Mouse (Mus musculus) retina, postnatal 1 day (tissue): ENCODE measurements around the gene Ovca2.
A peak's percentile ranks its signal among the peaks of the same experiment; 100 is the strongest.

ENCODE experiments used
- DNase-seq: peaks from one replicate; pipeline ENCODE4 v3.0.0-alpha.2; 2012

Gene Ovca2

GRCm38 (mm10) chr11:75168590-75169361 is 9.9 kb downstream of the Ovca2 start:
- peak; percentile 79 for DNase-seq

GRCm38 (mm10) chr11:75167643-75168589 is 10.7 kb downstream of the Ovca2 start:
- DNase-seq = no peak

GRCm38 (mm10) chr11:75166861-75167642 is 11.6 kb downstream of the Ovca2 start:
- DNase-seq = peak; percentile 36

GRCm38 (mm10) chr11:75166193-75166842 is 12.3 kb downstream of the Ovca2 start:
- DNase-seq = peak; percentile 9

- peak; percentile 59 for DNase-seq
Measured at GRCm38 (mm10) chr11:75165441-75166192, 13.0 kb downstream of the Ovca2 start.

GRCm38 (mm10) chr11:75164750-75165149 is 13.9 kb downstream of the Ovca2 start:
- DNase-seq = no peak

- no peak for DNase-seq
Measured at GRCm38 (mm10) chr11:75164051-75164450, 14.6 kb downstream of the Ovca2 start.

- no peak for DNase-seq
Measured at GRCm38 (mm10) chr11:75163379-75163778, 15.3 kb downstream of the Ovca2 start.

GRCm38 (mm10) chr11:75162591-75163080 is 16.0 kb downstream of the Ovca2 start:
- DNase-seq = no peak

GRCm38 (mm10) chr11:75161417-75162008 is 17.1 kb downstream of the Ovca2 start:
- DNase-seq = no peak

GRCm38 (mm10) chr11:75160954-75161353 is 17.7 kb downstream of the Ovca2 start:
- no peak for DNase-seq

GRCm38 (mm10) chr11:75159564-75159963 is 19.1 kb downstream of the Ovca2 start:
- DNase-seq = no peak

- DNase-seq = no peak
Measured at GRCm38 (mm10) chr11:75158432-75158831, 20.2 kb downstream of the Ovca2 start.

GRCm38 (mm10) chr11:75157901-75158300 is 20.7 kb downstream of the Ovca2 start:
- no peak for DNase-seq

- no peak for DNase-seq
Measured at GRCm38 (mm10) chr11:75157037-75157436, 21.6 kb downstream of the Ovca2 start.

- DNase-seq = no peak
Measured at GRCm38 (mm10) chr11:75156416-75156815, 22.2 kb downstream of the Ovca2 start.

GRCm38 (mm10) chr11:75155985-75156384 is 22.6 kb downstream of the Ovca2 start:
- DNase-seq = no peak

GRCm38 (mm10) chr11:75154053-75154585 is 24.5 kb downstream of the Ovca2 start:
- no peak for DNase-seq

- no peak for DNase-seq
Measured at GRCm38 (mm10) chr11:75152603-75153557, 25.8 kb downstream of the Ovca2 start.

GRCm38 (mm10) chr11:75150346-75150745 is 28.3 kb downstream of the Ovca2 start:
- no peak for DNase-seq
